Mouse (Mus musculus) embryonic facial prominence, embryonic 11.5 days (tissue): Measurements from ENCODE around the gene Crip3. TPM values are rescaled to one million over a fixed set of nuclear protein-coding genes. Genes with fewer than 3 reads are reported as not detected.

Source experiments
- ATAC-seq: fragments of 200-750 bp; cut with Nextera tagmentation; replicated peaks from 2 replicates; pipeline ENCODE4 v1.8.0; 2017; ENCODE audit warnings: low read depth; ENCODE audit not compliant: insufficient number of reproducible peaks, low FRiP score, low TSS enrichment
- DNase-seq: peaks from one replicate; pipeline ENCODE4 v3.0.0-alpha.2; 2015; ENCODE audit warnings: low spot score
- H3K27ac ChIP-seq: fragments of 300-500 bp; sonication (generic); replicated peaks from 2 replicates; pipeline ENCODE4 v1.5.1; 2014; ENCODE audit warnings: mild to moderate bottlenecking, low read depth, low read length, control low read depth
- H3K27me3 ChIP-seq: fragments of 300-500 bp; sonication (generic); 2 replicates; pipeline ENCODE4 v1.6.1; 2014; ENCODE audit warnings: mild to moderate bottlenecking, low read length, moderate library complexity, mixed read lengths; ENCODE audit not compliant: control insufficient read depth, insufficient read depth
- H3K36me3 ChIP-seq: fragments of 300-500 bp; sonication (generic); replicated peaks from 2 replicates; pipeline ENCODE4 v1.6.1; 2014; ENCODE audit warnings: low read depth, mild to moderate bottlenecking, low read length, moderate library complexity, mixed read lengths; ENCODE audit not compliant: control insufficient read depth, insufficient read depth
- H3K4me1 ChIP-seq: fragments of 300-500 bp; sonication (generic); 2 replicates; pipeline ENCODE4 v1.6.1; 2014; ENCODE audit warnings: low read length, mixed read lengths; ENCODE audit not compliant: control insufficient read depth, insufficient read depth
- H3K4me2 ChIP-seq: fragments of 300-500 bp; sonication (generic); 2 replicates; pipeline ENCODE4 v1.6.1; 2014; ENCODE audit warnings: low read depth, mild to moderate bottlenecking, control low read depth, low read length, moderate library complexity
- H3K4me3 ChIP-seq: fragments of 300-500 bp; sonication (generic); 2 replicates; pipeline ENCODE4 v1.5.1; 2014; ENCODE audit warnings: low read depth, low read length, control low read depth
- H3K9ac ChIP-seq: fragments of 300-500 bp; sonication (generic); replicated peaks from 2 replicates; pipeline ENCODE4 v1.6.1; 2014; ENCODE audit warnings: mild to moderate bottlenecking, control low read depth, low read length
- H3K9me3 ChIP-seq: fragments of 300-500 bp; sonication (generic); replicated peaks from 2 replicates; pipeline ENCODE4 v1.6.1; 2016; ENCODE audit warnings: mild to moderate bottlenecking, low read length, inconsistent platforms, mixed read lengths; ENCODE audit not compliant: control insufficient read depth
- WGBS: fragments of 180-500 bp; shearing (Covaris S2); extraction: QIAGEN DNeasy Blood & Tissue Kit; methylation state at CpG from one replicate; pipeline ENCODE4 v1.1.7; 2014; 5-methylcytosine and 5-hydroxymethylcytosine counted together
- polyA plus RNA-seq: library from polyadenylated mRNA; unstranded; fragments of >200 nt; fragmentation: Nextera tagmentation; extraction: Ambion mirVana; gene quantifications from 2 replicates; pipeline ENCODE4 v1.2.1, GENCODE M21; 2014

The Crip3 gene
- polyA plus RNA-seq, 1 experiment from 2014 or later = 0.43 TPM

- H3K9ac ChIP-seq = peak overlapping the region; percentile 44
- WGBS = 1% methylated on average over 32 of the region's 32 CpGs
- H3K27me3 ChIP-seq = peaks cover 31% of the 10 kb centered on the region
- DNase-seq (peak; percentile 18), ATAC-seq (no peak)
- H3K4me2 ChIP-seq = peak overlapping the region; percentile 57
- peaks cover 8% of the 10 kb centered on the region; the same call in 1 of the 2 replicates for H3K4me1 ChIP-seq
- H3K4me3 ChIP-seq = peak overlapping the region; percentile 27
- no peaks in the 10 kb centered on the region for H3K9me3 ChIP-seq
- H3K36me3 ChIP-seq = no peaks in the 10 kb centered on the region
- H3K27ac ChIP-seq = no peak overlapping the region
Observed at GRCm38 (mm10) chr17:46460673-46461072, 31.9 kb downstream of the Crip3 start.

- H3K4me2 ChIP-seq = peak overlapping the region; percentile 57
- peak; percentile 12 for DNase-seq
- H3K9me3 ChIP-seq = no peaks in the 10 kb centered on the region
Observed at GRCm38 (mm10) chr17:46461347-46461746, 32.6 kb downstream of the Crip3 start.

GRCm38 (mm10) chr17:46462226-46462625 lies 33.5 kb downstream of the Crip3 start:
- H3K4me3 ChIP-seq = no peak overlapping the region
- no peaks in the 10 kb centered on the region for H3K9me3 ChIP-seq
- H3K4me2 ChIP-seq = no peak overlapping the region
- peaks cover 8% of the 10 kb centered on the region; the same call in 1 of the 2 replicates for H3K4me1 ChIP-seq
- 83% methylated on average over 5 of the region's 5 CpGs for WGBS
- ATAC-seq (no peak), DNase-seq (no peak)
- peaks cover 21% of the 10 kb centered on the region for H3K27me3 ChIP-seq
- H3K36me3 ChIP-seq = no peaks in the 10 kb centered on the region
- H3K9ac ChIP-seq = no peak overlapping the region
- no peak overlapping the region for H3K27ac ChIP-seq

More at GRCm38 (mm10) chr17:46461347-46461746, 32.6 kb downstream of the Crip3 start:
- no peak for ATAC-seq
- no peaks in the 10 kb centered on the region for H3K36me3 ChIP-seq
- H3K4me1 ChIP-seq = peaks cover 8% of the 10 kb centered on the region; the same call in 1 of the 2 replicates
- 8% methylated on average over 8 of the region's 8 CpGs for WGBS
- H3K27ac ChIP-seq = no peak overlapping the region
- H3K27me3 ChIP-seq = peaks cover 24% of the 10 kb centered on the region
- peak overlapping the region; percentile 27 for H3K4me3 ChIP-seq
- no peak overlapping the region; the same call in 1 of the 2 replicates for H3K9ac ChIP-seq

GRCm38 (mm10) chr17:46467830-46468229 lies 39.1 kb downstream of the Crip3 start:
- Histone ChIP-seq H3K4me3 (no peak overlapping the region), H3K4me1 (no peaks in the 10 kb centered on the region), H3K9me3 (no peaks in the 10 kb centered on the region), H3K36me3 (no peaks in the 10 kb centered on the region), H3K4me2 (no peak overlapping the region; the same call in 1 of the 2 replicates), H3K27ac (no peak overlapping the region), H3K9ac (no peak overlapping the region), H3K27me3 (no peaks in the 10 kb centered on the region)
- 62% methylated on average over 9 of the region's 9 CpGs for WGBS
- DNase-seq = no peak
- no peak for ATAC-seq

GRCm38 (mm10) chr17:46476601-46477000 lies 47.9 kb downstream of the Crip3 start:
- H3K9ac ChIP-seq = no peak overlapping the region
- no peaks in the 10 kb centered on the region for H3K9me3 ChIP-seq
- no peaks in the 10 kb centered on the region for H3K4me1 ChIP-seq
- H3K4me3 ChIP-seq = no peak overlapping the region
- no peak overlapping the region for H3K4me2 ChIP-seq
- ATAC-seq (no peak), DNase-seq (no peak)
- 78% methylated on average over 8 of the region's 8 CpGs for WGBS
- no peaks in the 10 kb centered on the region for H3K36me3 ChIP-seq
- no peaks in the 10 kb centered on the region for H3K27me3 ChIP-seq
- H3K27ac ChIP-seq = no peak overlapping the region

- no peaks in the 10 kb centered on the region for H3K4me1 ChIP-seq
- H3K4me2 ChIP-seq = no peak overlapping the region
- 86% methylated on average over 15 of the region's 15 CpGs for WGBS
- no peaks in the 10 kb centered on the region for H3K36me3 ChIP-seq
- H3K27ac ChIP-seq = no peak overlapping the region
- no peak for DNase-seq
- H3K9me3 ChIP-seq = no peaks in the 10 kb centered on the region
- no peaks in the 10 kb centered on the region for H3K27me3 ChIP-seq
- no peak overlapping the region for H3K9ac ChIP-seq
- H3K4me3 ChIP-seq = no peak overlapping the region
- no peak for ATAC-seq
Observed at GRCm38 (mm10) chr17:46477286-46477685, 48.6 kb downstream of the Crip3 start.

Other genes starting within 250 kb of the Crip3 start
- 11.3 and 12.0 TPM in 2 replicates for gene Polh, start 226.3 kb upstream of the Crip3 start, polyA plus RNA-seq
- gene Xpo5, start 226.1 kb upstream of the Crip3 start, polyA plus RNA-seq = 72.0 and 78.5 TPM in 2 replicates
- gene Polr1c, start 180.9 kb upstream of the Crip3 start, polyA plus RNA-seq = 121 and 127 TPM in 2 replicates
- 55.3 and 63.2 TPM in 2 replicates for gene Yipf3, start 180.8 kb upstream of the Crip3 start, polyA plus RNA-seq
- gene Lrrc73, start 175.4 kb upstream of the Crip3 start, polyA plus RNA-seq = 0.89 and 1.2 TPM in 2 replicates
- gene Tjap1, start 145.9 kb upstream of the Crip3 start, polyA plus RNA-seq = 38.5 and 43.7 TPM in 2 replicates
- 1.2 and 2.0 TPM in 2 replicates for gene Dlk2, start 131.5 kb upstream of the Crip3 start, polyA plus RNA-seq
- gene Abcc10, start 100.6 kb upstream of the Crip3 start, polyA plus RNA-seq = 3.2 and 3.6 TPM in 2 replicates
- 12.1 and 15.3 TPM in 2 replicates for gene Zfp318, start 45.2 kb upstream of the Crip3 start, polyA plus RNA-seq
- gene Slc22a7, start 9.5 kb downstream of the Crip3 start, polyA plus RNA-seq = not detected in 2 replicates
- 0.38 and 0.63 TPM in 2 replicates for gene Ttbk1, start 58.7 kb downstream of the Crip3 start, polyA plus RNA-seq
- gene Dnph1, start 67.8 kb downstream of the Crip3 start, polyA plus RNA-seq = 65.9 and 74.9 TPM in 2 replicates
- 3.5 and 3.7 TPM in 2 replicates for gene Cul9, start 117.5 kb downstream of the Crip3 start, polyA plus RNA-seq
- 6.4 and 11.1 TPM in 2 replicates for gene Srf, start 127.2 kb downstream of the Crip3 start, polyA plus RNA-seq
- gene Ptk7, start 200.6 kb downstream of the Crip3 start, polyA plus RNA-seq = 25.7 and 34.5 TPM in 2 replicates
- 17.7 and 22.5 TPM in 2 replicates for gene Klc4, start 217.1 kb downstream of the Crip3 start, polyA plus RNA-seq
- 114 and 117 TPM in 2 replicates for gene Mrpl2, start 217.3 kb downstream of the Crip3 start, polyA plus RNA-seq
- 27.9 and 28.1 TPM in 2 replicates for gene Cul7, start 221.4 kb downstream of the Crip3 start, polyA plus RNA-seq
- gene Rrp36, start 245.4 kb downstream of the Crip3 start, polyA plus RNA-seq = 54.0 and 61.6 TPM in 2 replicates
- gene Mea1, start 249.9 kb downstream of the Crip3 start, polyA plus RNA-seq = 165 and 186 TPM in 2 replicates